Mouse (Mus musculus): Measurements from ENCODE around the gene Vti1a. TPM values are rescaled to one million over a fixed set of nuclear protein-coding genes. Genes with fewer than 3 reads are reported as not detected.

Vti1a gene
- polyA plus RNA-seq, 1 experiment, result 22.6 TPM

- peaks cover 9% of the 10 kb centered on the region for H3K4me1 ChIP-seq (ENCODE audit: control insufficient read depth, insufficient read depth, low read length)
- H3K27ac ChIP-seq (ENCODE audit: insufficient read depth, low read length), result no peak overlapping the region
- H3K4me3 ChIP-seq (ENCODE audit: insufficient read depth, low read length), result no peak overlapping the region
- TF ChIP-seq POLR2A (IDR thresholded peaks at IDR 0.05; ENCODE audit: low read depth, low read length) (no peak), CTCF (IDR thresholded peaks at IDR 0.05; ENCODE audit: borderline replicate concordance, insufficient read depth, low read length) (no peak)
Observed at GRCm38 (mm10) chr19:55615743-55616142, 299.6 kb downstream of the Vti1a start.

- Histone ChIP-seq H3K4me1 (ENCODE audit: control insufficient read depth, insufficient read depth, low read length) (peaks cover 13% of the 10 kb centered on the region), H3K4me3 (ENCODE audit: insufficient read depth, low read length) (no peak overlapping the region), H3K27ac (ENCODE audit: insufficient read depth, low read length) (no peak overlapping the region)
- no peak for TF ChIP-seq CTCF (IDR thresholded peaks at IDR 0.05; ENCODE audit: borderline replicate concordance, insufficient read depth, low read length)
- TF ChIP-seq POLR2A (IDR thresholded peaks at IDR 0.05; ENCODE audit: low read depth, low read length), result no peak
Observed at GRCm38 (mm10) chr19:55616276-55616675, 300.2 kb downstream of the Vti1a start.

- TF ChIP-seq CTCF (IDR thresholded peaks at IDR 0.05; ENCODE audit: borderline replicate concordance, insufficient read depth, low read length) (no peak), POLR2A (IDR thresholded peaks at IDR 0.05; ENCODE audit: low read depth, low read length) (no peak)
- Histone ChIP-seq H3K27ac (ENCODE audit: insufficient read depth, low read length) (no peak overlapping the region), H3K4me1 (ENCODE audit: control insufficient read depth, insufficient read depth, low read length) (peaks cover 15% of the 10 kb centered on the region), H3K4me3 (ENCODE audit: insufficient read depth, low read length) (no peak overlapping the region)
Observed at GRCm38 (mm10) chr19:55616937-55617336, 300.8 kb downstream of the Vti1a start.

- Histone ChIP-seq H3K27ac (ENCODE audit: insufficient read depth, low read length) (no peak overlapping the region), H3K4me1 (ENCODE audit: control insufficient read depth, insufficient read depth, low read length) (peaks cover 15% of the 10 kb centered on the region), H3K4me3 (ENCODE audit: insufficient read depth, low read length) (no peak overlapping the region)
- TF ChIP-seq POLR2A (IDR thresholded peaks at IDR 0.05; ENCODE audit: low read depth, low read length), result no peak
- no peak for TF ChIP-seq CTCF (IDR thresholded peaks at IDR 0.05; ENCODE audit: borderline replicate concordance, insufficient read depth, low read length)
Observed at GRCm38 (mm10) chr19:55618546-55618945, 302.5 kb downstream of the Vti1a start.

GRCm38 (mm10) chr19:55620411-55621008 lies 304.4 kb downstream of the Vti1a start:
- Histone ChIP-seq H3K27ac (ENCODE audit: insufficient read depth, low read length) (peak overlapping the region; percentile 30), H3K4me1 (ENCODE audit: control insufficient read depth, insufficient read depth, low read length) (peaks cover 15% of the 10 kb centered on the region), H3K4me3 (ENCODE audit: insufficient read depth, low read length) (no peak overlapping the region)
- TF ChIP-seq CTCF (IDR thresholded peaks at IDR 0.05; ENCODE audit: borderline replicate concordance, insufficient read depth, low read length) (no peak), POLR2A (IDR thresholded peaks at IDR 0.05; ENCODE audit: low read depth, low read length) (no peak)

- Histone ChIP-seq H3K4me1 (ENCODE audit: control insufficient read depth, insufficient read depth, low read length) (peaks cover 15% of the 10 kb centered on the region), H3K27ac (ENCODE audit: insufficient read depth, low read length) (peak overlapping the region; percentile 30), H3K4me3 (ENCODE audit: insufficient read depth, low read length) (no peak overlapping the region)
- TF ChIP-seq CTCF (IDR thresholded peaks at IDR 0.05; ENCODE audit: borderline replicate concordance, insufficient read depth, low read length), result no peak
- TF ChIP-seq POLR2A (IDR thresholded peaks at IDR 0.05; ENCODE audit: low read depth, low read length), result no peak
Observed at GRCm38 (mm10) chr19:55621011-55621625, 305.0 kb downstream of the Vti1a start.

GRCm38 (mm10) chr19:55622821-55623220 lies 306.7 kb downstream of the Vti1a start:
- Histone ChIP-seq H3K4me1 (ENCODE audit: control insufficient read depth, insufficient read depth, low read length) (peaks cover 12% of the 10 kb centered on the region), H3K4me3 (ENCODE audit: insufficient read depth, low read length) (no peak overlapping the region), H3K27ac (ENCODE audit: insufficient read depth, low read length) (no peak overlapping the region)
- TF ChIP-seq CTCF (IDR thresholded peaks at IDR 0.05; ENCODE audit: borderline replicate concordance, insufficient read depth, low read length) (no peak), POLR2A (IDR thresholded peaks at IDR 0.05; ENCODE audit: low read depth, low read length) (no peak)

- Histone ChIP-seq H3K4me3 (ENCODE audit: insufficient read depth, low read length) (no peak overlapping the region), H3K27ac (ENCODE audit: insufficient read depth, low read length) (no peak overlapping the region), H3K4me1 (ENCODE audit: control insufficient read depth, insufficient read depth, low read length) (peaks cover 12% of the 10 kb centered on the region)
- TF ChIP-seq CTCF (IDR thresholded peaks at IDR 0.05; ENCODE audit: borderline replicate concordance, insufficient read depth, low read length), result no peak
- TF ChIP-seq POLR2A (IDR thresholded peaks at IDR 0.05; ENCODE audit: low read depth, low read length), result no peak
Observed at GRCm38 (mm10) chr19:55623605-55624004, 307.5 kb downstream of the Vti1a start.

- no peak for TF ChIP-seq CTCF (IDR thresholded peaks at IDR 0.05; ENCODE audit: borderline replicate concordance, insufficient read depth, low read length)
- TF ChIP-seq POLR2A (IDR thresholded peaks at IDR 0.05; ENCODE audit: low read depth, low read length), result no peak
- no peak overlapping the region for H3K27ac ChIP-seq (ENCODE audit: insufficient read depth, low read length)
- peaks cover under 1% of the 10 kb centered on the region; the same call in 1 of the 2 replicates for H3K4me1 ChIP-seq (ENCODE audit: control insufficient read depth, insufficient read depth, low read length)
- H3K4me3 ChIP-seq (ENCODE audit: insufficient read depth, low read length), result no peak overlapping the region
Observed at GRCm38 (mm10) chr19:55626483-55626882, 310.4 kb downstream of the Vti1a start.

GRCm38 (mm10) chr19:55626952-55627351 lies 310.9 kb downstream of the Vti1a start:
- no peak for TF ChIP-seq POLR2A (IDR thresholded peaks at IDR 0.05; ENCODE audit: low read depth, low read length)
- TF ChIP-seq CTCF (IDR thresholded peaks at IDR 0.05; ENCODE audit: borderline replicate concordance, insufficient read depth, low read length), result no peak
- no peaks in the 10 kb centered on the region for H3K4me1 ChIP-seq (ENCODE audit: control insufficient read depth, insufficient read depth, low read length)
- H3K27ac ChIP-seq (ENCODE audit: insufficient read depth, low read length), result no peak overlapping the region
- H3K4me3 ChIP-seq (ENCODE audit: insufficient read depth, low read length), result no peak overlapping the region
